Mouse (Mus musculus) heart, embryonic 15.5 days (tissue): ENCODE data around the gene Dimt1. TPM values are rescaled to one million over a fixed set of nuclear protein-coding genes. Genes with fewer than 3 reads are reported as not detected.
"Not testable (repeated sequence)": the region's sequence is repeated elsewhere in the genome, so short reads cannot be mapped to it uniquely, and the experiment has no call there.

Experiments
- ATAC-seq: fragments of 200-750 bp; cut with Nextera tagmentation; replicated peaks from 2 replicates; pipeline ENCODE4 v1.8.0; 2017; ENCODE audit warnings: low read depth, moderate TSS enrichment; ENCODE audit not compliant: insufficient number of reproducible peaks, insufficient read depth, low FRiP score
- H3K27ac ChIP-seq: fragments of 300-500 bp; sonication (generic); 2 replicates; pipeline ENCODE4 v1.5.1; 2015; ENCODE audit warnings: mild to moderate bottlenecking, inconsistent platforms
- H3K27me3 ChIP-seq: fragments of 300-500 bp; sonication (generic); 2 replicates; pipeline ENCODE4 v1.6.1; 2015; ENCODE audit warnings: inconsistent platforms
- H3K36me3 ChIP-seq: fragments of 300-500 bp; sonication (generic); 2 replicates; pipeline ENCODE4 v1.6.1; 2015; ENCODE audit warnings: mild to moderate bottlenecking, inconsistent platforms
- H3K4me1 ChIP-seq: fragments of 300-500 bp; sonication (generic); replicated peaks from 2 replicates; pipeline ENCODE4 v1.6.1; 2015; ENCODE audit warnings: inconsistent platforms
- H3K4me2 ChIP-seq: fragments of 300-500 bp; sonication (generic); 2 replicates; pipeline ENCODE4 v1.6.1; 2015; ENCODE audit warnings: inconsistent platforms, mild to moderate bottlenecking, moderate library complexity
- H3K4me3 ChIP-seq: fragments of 300-500 bp; sonication (generic); 2 replicates; pipeline ENCODE4 v1.5.1; 2015; ENCODE audit warnings: mild to moderate bottlenecking, inconsistent platforms
- H3K9ac ChIP-seq: fragments of 300-500 bp; sonication (generic); 2 replicates; pipeline ENCODE4 v1.6.1; 2015; ENCODE audit warnings: mild to moderate bottlenecking, inconsistent platforms
- H3K9me3 ChIP-seq: fragments of 300-500 bp; sonication (generic); replicated peaks from 2 replicates; pipeline ENCODE4 v1.6.1; 2016; ENCODE audit warnings: inconsistent platforms
- WGBS: fragments of 180-500 bp; shearing (Covaris S2); methylation state at CpG from one replicate; pipeline ENCODE4 v1.1.7; 2015; ENCODE audit warnings: mixed read lengths; 5-methylcytosine and 5-hydroxymethylcytosine counted together
- polyA plus RNA-seq: library from polyadenylated mRNA; unstranded; fragments of >200 nt; fragmentation: Nextera tagmentation; extraction: Ambion mirVana; gene quantifications from 2 replicates; pipeline ENCODE4 v1.2.1, GENCODE M21; 2015

Dimt1 gene
- 24.8 and 27.0 TPM in 2 replicates for polyA plus RNA-seq

DNA sequence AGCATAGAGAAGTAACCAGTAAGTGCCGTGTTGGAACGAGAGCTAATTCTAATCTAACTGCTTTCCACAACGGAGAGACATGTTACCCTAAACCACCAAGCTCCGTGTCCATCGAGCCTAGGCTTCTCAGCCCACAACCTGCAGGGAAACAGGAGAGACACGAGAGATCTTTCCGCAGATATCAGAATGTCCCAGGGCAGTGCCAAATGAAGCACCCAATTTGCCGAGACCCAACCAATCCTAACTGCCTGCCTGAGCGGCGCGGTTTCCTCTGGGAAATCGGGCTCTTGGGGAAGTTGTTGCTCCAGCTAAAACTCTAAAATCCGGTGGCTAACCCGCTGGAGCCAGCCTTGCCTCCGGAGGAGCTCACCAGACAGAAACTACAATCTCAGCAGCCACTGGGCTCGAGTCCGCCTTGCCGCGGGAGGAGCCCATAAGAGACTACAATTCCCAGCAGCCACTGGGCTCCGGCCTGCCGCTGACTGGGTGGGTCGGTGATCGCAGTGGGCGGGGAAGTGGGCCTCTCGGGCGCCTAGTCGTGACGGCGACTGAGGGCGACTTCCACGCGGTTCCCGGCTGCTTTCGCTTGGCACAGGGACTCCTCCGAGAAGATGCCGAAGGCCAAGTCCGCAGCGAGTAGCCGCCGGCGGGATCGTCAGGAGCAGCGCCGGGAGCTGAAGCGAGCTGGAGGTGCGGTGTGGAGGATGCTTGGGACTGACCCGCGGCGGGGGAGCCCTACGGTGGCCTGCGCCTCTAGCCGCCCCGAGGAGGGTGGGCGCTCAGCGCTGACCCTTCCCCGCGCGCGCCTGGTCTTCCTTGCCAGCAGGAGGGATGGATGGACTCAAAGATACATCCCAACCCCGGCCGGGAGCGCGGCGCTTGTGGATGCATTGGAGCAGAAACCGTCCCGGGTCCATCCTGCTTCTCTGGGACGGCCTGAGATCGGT lies at the start of gene Dimt1:
Gene Dimt1, plus strand, starts transcription at position 534 of the 947 bp plus-strand sequence.
- WGBS, result under 1% methylated on average over 68 of the region's 68 CpGs

DNA sequence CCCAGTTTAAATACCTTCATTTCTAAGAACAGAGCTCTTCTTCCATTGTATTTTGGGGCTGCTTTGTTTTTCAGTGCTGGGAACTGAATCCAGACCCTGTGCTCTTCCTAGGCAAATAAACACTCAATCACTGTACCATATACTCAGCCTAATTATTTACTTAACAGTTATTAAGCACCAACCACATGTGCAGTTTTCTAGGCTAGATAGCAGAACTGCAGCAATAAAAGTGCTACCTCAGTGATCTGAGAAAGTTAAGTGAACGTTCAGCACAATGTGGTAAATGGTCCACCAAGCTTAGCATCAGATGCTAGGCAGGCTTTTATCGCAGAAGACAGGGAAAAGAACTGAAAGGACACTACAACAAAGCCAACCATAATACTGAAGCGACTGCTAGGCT lies 42.3 kb upstream of the Dimt1 start:
- Histone ChIP-seq H3K9ac (no peak overlapping the region), H3K27me3 (no peaks in the 10 kb centered on the region), H3K4me3 (no peak overlapping the region), H3K27ac (no peak overlapping the region), H3K36me3 (peaks cover 25% of the 10 kb centered on the region), H3K9me3 (no peaks in the 10 kb centered on the region), H3K4me2 (no peak overlapping the region), H3K4me1 (peaks cover 8% of the 10 kb centered on the region)
- 90% methylated on average over 3 of the region's 3 CpGs for WGBS
- no peak for ATAC-seq

More for the DNA sequence above, at the start of gene Dimt1:
- Histone ChIP-seq H3K9me3 (no peaks in the 10 kb centered on the region), H3K27ac (peak within 1 kb of the TSS; percentile 90), H3K9ac (peak within 1 kb of the TSS; percentile 96), H3K4me2 (peak within 1 kb of the TSS; percentile 66), H3K4me1 (peaks cover 15% of the 10 kb centered on the region), H3K27me3 (no peaks in the 10 kb centered on the region), H3K4me3 (peak within 1 kb of the TSS; percentile 93), H3K36me3 (peaks cover 17% of the 10 kb centered on the region)
- peak; percentile 100 for ATAC-seq

DNA sequence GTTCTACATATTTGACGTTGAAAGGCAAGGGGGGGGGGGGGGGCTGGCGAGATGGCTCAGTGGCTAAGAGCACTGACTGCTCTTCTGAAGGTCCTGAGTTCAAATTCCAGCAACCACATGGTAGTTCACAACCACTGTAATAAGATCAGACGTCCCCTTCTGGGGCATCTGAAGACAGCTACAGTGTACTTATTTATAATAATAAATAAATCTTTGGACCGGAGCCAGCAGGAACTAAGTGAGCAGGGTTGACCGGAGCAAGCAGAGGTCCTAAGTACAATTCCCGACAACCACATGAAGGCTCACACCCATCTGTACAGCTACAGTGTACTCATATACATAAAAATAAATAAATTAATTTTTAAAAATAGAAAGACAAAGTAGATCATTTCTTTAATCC lies 41.8 kb upstream of the Dimt1 start:
- H3K27me3 ChIP-seq, H3K4me1 ChIP-seq, H3K9me3 ChIP-seq, H3K27ac ChIP-seq, H3K4me2 ChIP-seq, ATAC-seq, H3K4me3 ChIP-seq, H3K9ac ChIP-seq: not testable (repeated sequence)
- H3K36me3 ChIP-seq, result peaks cover 28% of the 10 kb centered on the region
- 83% methylated on average over 6 of the region's 6 CpGs for WGBS

DNA sequence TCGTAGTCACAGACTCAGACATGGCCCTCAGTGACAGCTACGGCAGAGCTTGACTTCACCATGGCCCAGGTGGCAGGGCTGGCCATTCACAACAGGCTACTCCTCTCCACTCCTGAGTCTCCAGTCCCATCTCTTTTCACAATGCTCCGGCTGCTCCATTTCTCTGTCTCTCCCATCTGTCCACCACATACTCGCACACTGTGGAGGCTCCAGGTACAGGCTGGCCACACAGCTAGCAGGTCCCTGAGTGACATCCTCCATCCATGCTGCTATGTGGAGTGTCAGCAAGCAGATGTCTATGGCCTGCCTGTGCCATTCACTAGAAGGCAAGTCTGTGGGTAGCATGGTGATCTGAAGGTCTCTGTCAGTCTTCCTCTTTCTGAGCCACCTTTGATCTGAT lies 39.7 kb upstream of the Dimt1 start:
- no peak overlapping the region for H3K9ac ChIP-seq
- no peak overlapping the region for H3K4me3 ChIP-seq
- H3K4me1 ChIP-seq, result peaks cover 8% of the 10 kb centered on the region
- peaks cover 29% of the 10 kb centered on the region for H3K36me3 ChIP-seq
- no peak for ATAC-seq
- H3K27me3 ChIP-seq, result no peaks in the 10 kb centered on the region
- WGBS, result 91% methylated on average over 4 of the region's 4 CpGs
- no peak overlapping the region for H3K4me2 ChIP-seq
- H3K9me3 ChIP-seq, result no peaks in the 10 kb centered on the region
- no peak overlapping the region for H3K27ac ChIP-seq

DNA sequence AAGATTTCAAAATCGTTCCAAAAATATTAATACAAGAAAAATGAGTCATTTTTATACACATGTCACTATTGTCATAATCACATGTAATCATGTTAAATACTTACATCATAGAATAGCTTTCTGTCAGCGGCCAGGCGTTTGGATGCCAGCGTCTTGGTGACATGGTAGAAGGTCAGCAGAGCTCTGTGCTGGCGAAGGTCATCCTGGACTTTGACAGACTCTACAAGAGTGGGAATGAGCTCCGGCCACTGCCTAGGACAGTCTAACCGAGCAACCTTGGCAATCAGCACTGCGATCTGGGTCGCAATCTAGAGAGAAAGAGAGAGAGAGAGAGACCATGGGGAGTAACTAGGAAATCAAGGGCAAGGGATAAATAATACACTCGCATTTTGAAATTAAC lies 36.8 kb upstream of the Dimt1 start:
- no peak overlapping the region for H3K4me2 ChIP-seq
- H3K4me3 ChIP-seq, result no peak overlapping the region
- no peak overlapping the region for H3K9ac ChIP-seq
- no peak overlapping the region for H3K27ac ChIP-seq
- 90% methylated on average over 10 of the region's 10 CpGs for WGBS
- peaks cover 29% of the 10 kb centered on the region for H3K36me3 ChIP-seq
- H3K9me3 ChIP-seq, result no peaks in the 10 kb centered on the region
- no peaks in the 10 kb centered on the region for H3K27me3 ChIP-seq
- H3K4me1 ChIP-seq, result no peaks in the 10 kb centered on the region
- ATAC-seq, result no peak

DNA sequence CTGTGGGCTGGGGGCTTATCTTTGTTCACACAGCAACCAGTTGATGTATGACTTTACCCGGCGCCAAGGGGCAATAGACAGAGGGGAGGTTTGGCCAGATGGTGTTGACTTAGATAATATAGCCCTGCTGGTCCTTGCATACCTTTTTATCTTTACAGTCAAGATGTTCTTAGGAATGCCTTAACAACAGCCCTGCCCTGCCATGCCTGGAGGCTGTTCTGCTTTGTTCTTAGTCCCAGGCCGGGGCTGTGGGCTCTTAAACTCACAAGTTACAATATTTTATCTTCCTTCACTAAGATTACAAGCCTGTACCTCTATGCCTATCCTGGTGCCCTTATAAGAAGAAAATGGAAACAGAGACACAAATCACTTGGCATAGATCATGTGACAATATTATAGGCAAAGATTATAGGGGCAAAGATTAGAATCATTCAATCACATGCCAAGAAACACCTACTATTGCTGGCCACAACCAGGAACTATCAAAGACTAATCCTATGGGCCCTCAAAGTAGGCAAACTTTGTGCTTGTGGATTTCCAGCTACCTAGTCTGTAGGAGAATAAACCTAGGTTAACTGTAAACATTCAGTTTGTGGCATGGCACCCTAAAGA lies 33.7 kb upstream of the Dimt1 start:
- no peaks in the 10 kb centered on the region for H3K27me3 ChIP-seq
- H3K4me3 ChIP-seq, result no peak overlapping the region
- no peak overlapping the region for H3K27ac ChIP-seq
- 37% methylated on average over 3 of the region's 3 CpGs for WGBS
- H3K9me3 ChIP-seq, result no peaks in the 10 kb centered on the region
- ATAC-seq, result no peak
- peaks cover 13% of the 10 kb centered on the region for H3K36me3 ChIP-seq
- peaks cover 4% of the 10 kb centered on the region; the same call in 1 of the 2 replicates for H3K4me1 ChIP-seq
- H3K9ac ChIP-seq, result no peak overlapping the region
- no peak overlapping the region for H3K4me2 ChIP-seq

DNA sequence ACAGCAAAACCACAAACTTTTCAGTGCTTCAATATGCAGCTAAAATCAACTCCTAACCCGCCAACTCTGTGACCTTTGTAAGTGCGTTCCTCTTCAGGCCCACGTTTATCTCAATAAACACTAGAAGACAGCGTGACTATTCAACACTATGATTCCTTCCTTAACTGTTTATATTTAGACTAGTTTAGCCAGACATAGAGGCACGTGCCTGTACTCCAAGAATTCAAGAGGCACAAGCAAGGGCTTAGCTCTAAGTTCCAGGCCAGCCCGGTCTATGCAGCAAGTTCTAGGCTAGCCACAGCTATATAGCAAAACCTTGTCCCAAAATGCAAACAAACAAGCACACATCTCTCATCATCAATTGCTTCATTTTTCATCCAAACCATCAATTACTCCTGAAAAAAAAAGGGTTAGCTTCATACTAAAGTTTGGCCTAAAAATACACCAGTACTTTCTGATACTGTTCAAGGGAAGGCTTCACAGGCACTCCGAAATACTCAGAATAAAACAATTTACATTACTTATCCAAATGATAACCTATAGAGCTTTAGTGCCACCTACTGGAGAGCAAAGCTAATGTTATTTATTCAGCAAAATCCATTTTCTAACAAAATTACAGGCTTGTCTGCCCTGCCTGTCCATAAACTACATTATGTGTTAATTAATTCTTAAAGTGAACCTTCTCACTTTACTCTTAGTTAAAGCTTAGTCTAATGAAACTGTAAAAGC lies 28.4 kb upstream of the Dimt1 start:
- H3K4me1 ChIP-seq, result peaks cover 4% of the 10 kb centered on the region; the same call in 1 of the 2 replicates
- peaks cover 20% of the 10 kb centered on the region; the same call in 1 of the 2 replicates for H3K36me3 ChIP-seq
- no peak overlapping the region for H3K9ac ChIP-seq
- WGBS, result 35% methylated on average over 7 of the region's 7 CpGs
- H3K27ac ChIP-seq, result peak overlapping the region; percentile 40
- no peak; the same call in 1 of the 2 replicates for ATAC-seq
- no peak overlapping the region for H3K4me3 ChIP-seq
- H3K4me2 ChIP-seq, result no peak overlapping the region
- H3K9me3 ChIP-seq, result no peaks in the 10 kb centered on the region
- H3K27me3 ChIP-seq, result no peaks in the 10 kb centered on the region

DNA sequence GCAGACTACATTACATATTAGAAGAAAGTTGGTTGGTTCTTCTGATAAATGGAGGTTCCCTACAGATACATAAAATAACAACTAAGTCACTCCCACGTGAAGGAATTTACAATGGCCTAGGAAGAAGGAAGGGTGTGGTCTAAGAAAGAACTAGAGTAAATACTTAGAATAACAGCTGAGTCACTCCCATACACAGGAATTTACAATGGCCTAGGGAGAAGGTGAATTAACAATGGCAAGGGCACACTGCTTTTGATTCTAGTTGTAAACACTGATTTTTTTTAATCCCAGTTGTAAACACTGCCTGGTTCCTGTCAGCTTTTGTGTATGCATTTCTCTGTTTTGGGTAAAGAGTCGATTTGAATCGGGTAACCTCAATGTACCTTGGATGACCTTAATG lies 21.0 kb upstream of the Dimt1 start:
- H3K4me1 ChIP-seq, H3K4me2 ChIP-seq, H3K9me3 ChIP-seq, H3K27ac ChIP-seq, H3K27me3 ChIP-seq, H3K4me3 ChIP-seq, ATAC-seq, H3K9ac ChIP-seq: not testable (repeated sequence)
- 88% methylated on average over 3 of the region's 3 CpGs for WGBS
- H3K36me3 ChIP-seq, result peaks cover 36% of the 10 kb centered on the region; the same call in 1 of the 2 replicates

DNA sequence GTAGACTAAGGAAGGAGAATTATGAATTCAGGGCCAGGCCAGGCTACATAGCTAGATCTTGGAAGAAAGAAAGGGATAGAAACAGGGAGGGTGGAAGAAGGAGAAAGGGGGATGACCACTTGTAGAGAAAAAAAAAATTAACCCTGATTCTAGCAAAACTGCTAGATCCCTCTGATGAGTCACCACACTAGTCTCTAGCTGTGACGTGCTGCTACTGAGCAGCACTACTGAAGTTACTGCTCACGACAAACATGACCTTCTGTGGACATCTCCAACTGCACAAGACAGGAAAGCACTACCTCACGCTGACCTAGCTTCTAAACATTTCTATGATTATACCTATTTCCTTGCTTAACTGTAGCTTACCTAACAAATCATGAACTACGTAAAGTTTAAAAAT lies 18.6 kb upstream of the Dimt1 start:
- Histone ChIP-seq H3K27ac (no peak overlapping the region), H3K27me3 (no peaks in the 10 kb centered on the region), H3K9ac (no peak overlapping the region), H3K4me3 (no peak overlapping the region), H3K9me3 (no peaks in the 10 kb centered on the region), H3K4me2 (no peak overlapping the region), H3K4me1 (peaks cover 4% of the 10 kb centered on the region; the same call in 1 of the 2 replicates), H3K36me3 (peaks cover 21% of the 10 kb centered on the region; the same call in 1 of the 2 replicates)
- 91% methylated on average over 4 of the region's 4 CpGs for WGBS
- ATAC-seq, result no peak

DNA sequence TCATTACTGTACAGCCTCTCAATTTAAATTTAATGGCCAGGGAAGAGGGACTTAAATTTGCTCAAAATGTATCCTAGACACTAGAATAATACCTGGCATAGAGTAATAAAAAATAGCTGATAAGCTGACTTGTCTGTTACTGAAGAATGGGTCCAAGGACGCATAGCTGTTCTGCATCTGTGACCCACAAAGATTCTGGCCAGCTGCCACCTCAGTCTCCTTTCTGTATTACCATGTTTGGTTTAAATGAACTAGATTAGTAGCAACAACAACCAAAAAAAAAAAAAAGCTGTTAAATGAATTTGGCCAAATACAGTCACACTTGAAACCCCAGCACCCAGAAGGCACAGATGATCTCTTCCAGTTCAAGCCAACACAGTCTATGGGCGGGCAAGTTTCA lies 17.7 kb upstream of the Dimt1 start:
- no peak for ATAC-seq
- 71% methylated on average over 2 of the region's 2 CpGs for WGBS
- H3K4me2 ChIP-seq, result no peak overlapping the region

DNA sequence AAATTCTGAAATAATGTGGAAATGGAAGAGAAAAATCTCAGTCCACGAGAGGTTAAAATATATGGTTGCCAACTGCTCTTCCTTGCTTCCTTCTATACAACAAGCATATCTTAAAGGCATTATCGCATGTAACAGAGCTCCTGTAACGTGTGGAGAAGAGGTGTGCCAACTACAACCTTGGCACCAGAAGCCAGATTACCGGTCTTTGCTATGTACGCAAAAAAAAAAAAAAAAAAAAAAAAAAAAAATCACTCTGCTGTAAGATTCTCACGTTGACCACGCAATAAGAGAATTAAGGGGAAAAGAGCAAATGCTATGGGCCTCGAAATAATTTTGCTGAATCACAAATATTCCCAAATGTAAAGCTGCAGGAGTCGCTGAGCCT lies 11.1 kb upstream of the Dimt1 start:
- H3K36me3 ChIP-seq, result no peaks in the 10 kb centered on the region
- H3K9ac ChIP-seq, result peak overlapping the region; percentile 84
- peak overlapping the region; percentile 69 for H3K4me2 ChIP-seq
- ATAC-seq, result no peak
- H3K27ac ChIP-seq, result peak overlapping the region; percentile 82
- peaks cover 14% of the 10 kb centered on the region for H3K4me1 ChIP-seq
- no peaks in the 10 kb centered on the region for H3K9me3 ChIP-seq
- peak overlapping the region; percentile 84 for H3K4me3 ChIP-seq
- H3K27me3 ChIP-seq, result no peaks in the 10 kb centered on the region
- 6% methylated on average over 9 of the region's 9 CpGs for WGBS

More for the DNA sequence above, 17.7 kb upstream of the Dimt1 start:
- Histone ChIP-seq H3K27me3 (no peaks in the 10 kb centered on the region), H3K27ac (no peak overlapping the region), H3K9me3 (no peaks in the 10 kb centered on the region), H3K9ac (no peak overlapping the region), H3K36me3 (peaks cover 13% of the 10 kb centered on the region; the same call in 1 of the 2 replicates), H3K4me1 (peaks cover 4% of the 10 kb centered on the region; the same call in 1 of the 2 replicates), H3K4me3 (no peak overlapping the region)
